Mouse (Mus musculus): ENCODE results near the gene Pdia4. TPM values are rescaled to one million over a fixed set of nuclear protein-coding genes. Genes with fewer than 3 reads are reported as not detected.
A peak's percentile ranks its signal among the peaks of the same experiment; 100 is the strongest.
"Not testable (repeated sequence)": the region's sequence is repeated elsewhere in the genome, so short reads cannot be mapped to it uniquely, and the experiment has no call there.

The Pdia4 gene
- polyA plus RNA-seq, 1 experiment from 2014 or later = 265 TPM

DNA sequence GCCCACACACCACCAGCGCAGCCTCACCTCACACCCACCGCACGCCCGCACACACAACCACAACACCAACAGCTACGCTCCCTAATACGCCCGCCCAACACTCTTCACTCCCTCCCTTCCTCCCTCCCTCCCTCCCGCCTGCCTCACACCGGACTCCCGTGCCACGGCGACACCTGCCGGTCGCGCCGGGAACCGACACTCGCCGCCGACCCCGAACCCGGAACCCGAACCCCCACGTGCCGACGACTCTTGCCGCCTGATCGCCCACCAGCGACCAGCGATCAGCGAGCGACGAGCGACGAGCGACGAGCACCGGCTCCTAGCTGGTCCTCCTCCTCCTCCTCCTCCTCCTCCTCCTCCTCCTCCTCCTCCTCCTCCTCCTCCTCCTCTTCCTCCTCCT is 55.4 kb downstream of the Pdia4 start:
- not testable (repeated sequence) for H3K36me3 ChIP-seq; H3K4me1 ChIP-seq; ATAC-seq (ENCODE audit: insufficient number of reproducible peaks, low FRiP score, low TSS enrichment, low read depth); H3K27me3 ChIP-seq; H3K27ac ChIP-seq (replicated peaks); H3K9ac ChIP-seq; H3K9me3 ChIP-seq (replicated peaks)
- WGBS = 2% methylated on average over 21 of the region's 38 CpGs
- Histone ChIP-seq H3K4me3 (replicated peaks) (peak overlapping the region; percentile 25; the same call in 1 of the 2 replicates), H3K4me2 (replicated peaks) (0 out of 2 replicates have a peak overlapping the region, but pooled peaks have one; percentile 38)

DNA sequence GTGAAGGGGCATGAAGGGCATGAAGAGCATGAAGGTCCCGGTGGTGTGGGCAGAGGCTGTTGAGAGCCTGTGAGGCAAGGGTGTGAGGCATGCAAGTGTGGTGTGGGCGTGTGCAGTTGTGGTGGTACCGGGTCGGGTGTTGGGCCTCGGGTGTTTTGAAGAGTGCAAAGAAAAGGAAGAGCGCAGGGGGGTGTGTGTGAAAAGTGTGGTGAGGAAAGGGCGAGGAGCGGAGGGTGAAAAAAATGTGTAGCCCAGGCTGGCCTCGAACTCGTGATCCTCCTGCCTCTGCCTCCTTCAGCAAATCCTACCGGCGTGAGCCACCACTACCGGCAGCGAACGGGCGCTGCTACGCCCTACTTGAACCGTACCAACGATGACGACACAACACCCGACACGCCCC is 55.8 kb downstream of the Pdia4 start:
- H3K9me3 ChIP-seq (replicated peaks); H3K27me3 ChIP-seq; H3K9ac ChIP-seq; ATAC-seq (ENCODE audit: insufficient number of reproducible peaks, low FRiP score, low TSS enrichment, low read depth); H3K4me1 ChIP-seq; H3K27ac ChIP-seq (replicated peaks); H3K4me2 ChIP-seq (replicated peaks); H3K36me3 ChIP-seq; H3K4me3 ChIP-seq (replicated peaks): not testable (repeated sequence)
- WGBS = 7% methylated on average over 12 of the region's 22 CpGs

DNA sequence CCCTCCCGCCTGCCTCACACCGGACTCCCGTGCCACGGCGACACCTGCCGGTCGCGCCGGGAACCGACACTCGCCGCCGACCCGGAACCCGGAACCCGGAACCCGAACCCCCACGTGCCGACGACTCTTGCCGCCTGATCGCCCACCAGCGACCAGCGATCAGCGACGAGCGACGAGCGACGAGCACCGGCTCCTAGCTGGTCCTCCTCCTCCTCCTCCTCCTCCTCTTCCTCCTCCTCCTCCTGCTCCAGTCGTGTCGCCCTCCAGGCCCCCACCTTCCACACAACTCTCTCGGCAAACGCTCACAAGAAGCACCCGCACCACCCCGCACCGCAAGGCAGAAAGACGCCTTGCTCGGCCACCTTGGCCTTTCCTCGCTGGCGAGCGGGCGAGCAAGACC is 60.1 kb downstream of the Pdia4 start:
- not testable (repeated sequence) for H3K36me3 ChIP-seq; H3K4me3 ChIP-seq (replicated peaks); ATAC-seq (ENCODE audit: insufficient number of reproducible peaks, low FRiP score, low TSS enrichment, low read depth); H3K27me3 ChIP-seq; H3K9me3 ChIP-seq (replicated peaks); H3K9ac ChIP-seq; H3K27ac ChIP-seq (replicated peaks); H3K4me1 ChIP-seq; H3K4me2 ChIP-seq (replicated peaks)
- under 1% methylated on average over 15 of the region's 44 CpGs for WGBS

DNA sequence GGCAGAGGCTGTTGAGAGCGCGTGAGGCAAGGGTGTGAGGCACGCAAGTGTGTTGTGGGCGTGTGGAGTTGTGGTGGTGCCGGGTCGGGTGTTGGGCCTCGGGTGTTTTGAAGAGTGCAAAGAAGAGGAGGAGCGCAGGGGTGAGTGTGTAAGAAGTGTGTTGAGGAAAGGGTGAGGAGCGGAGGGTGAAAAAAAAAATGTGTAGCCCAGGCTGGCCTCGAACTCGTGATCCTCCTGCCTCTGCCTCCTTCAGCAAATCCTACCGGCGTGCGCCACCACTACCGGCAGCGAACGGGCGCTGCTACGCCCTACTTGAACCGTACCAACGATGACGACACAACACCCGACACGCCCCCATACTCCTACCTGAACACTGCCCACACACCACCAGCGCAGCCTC is 64.9 kb downstream of the Pdia4 start:
- 5% methylated on average over 13 of the region's 25 CpGs for WGBS
- ATAC-seq (ENCODE audit: insufficient number of reproducible peaks, low FRiP score, low TSS enrichment, low read depth) = not testable (repeated sequence)

DNA sequence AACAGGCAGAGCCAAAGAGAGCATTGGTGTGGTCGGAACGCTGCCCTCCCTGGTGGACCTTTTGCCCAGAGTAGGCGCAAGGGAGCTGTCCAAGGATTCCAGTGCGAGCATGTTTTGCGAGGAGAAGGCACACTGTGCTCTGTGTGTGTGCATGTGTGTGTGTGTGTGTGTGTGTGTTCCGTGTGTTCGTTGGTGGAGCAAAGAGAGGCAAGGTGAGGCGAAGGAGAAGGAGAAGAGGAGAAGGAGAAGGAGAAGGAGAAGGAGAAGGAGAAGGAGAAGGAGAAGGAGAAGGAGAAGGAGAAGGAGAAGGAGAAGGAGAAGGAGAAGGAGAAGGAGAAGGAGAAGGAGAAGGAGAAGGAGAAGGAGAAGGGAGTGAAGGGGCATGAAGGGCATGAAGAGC is 65.3 kb downstream of the Pdia4 start:
- H3K4me3 ChIP-seq (replicated peaks); H3K36me3 ChIP-seq; H3K4me1 ChIP-seq; ATAC-seq (ENCODE audit: insufficient number of reproducible peaks, low FRiP score, low TSS enrichment, low read depth); H3K27me3 ChIP-seq; H3K4me2 ChIP-seq (replicated peaks); H3K9me3 ChIP-seq (replicated peaks); H3K27ac ChIP-seq (replicated peaks); H3K9ac ChIP-seq: not testable (repeated sequence)
- 79% methylated on average over 6 of the region's 8 CpGs for WGBS

More for the DNA sequence above, 64.9 kb downstream of the Pdia4 start:
- not testable (repeated sequence) for H3K36me3 ChIP-seq; H3K27me3 ChIP-seq; H3K27ac ChIP-seq (replicated peaks); H3K4me1 ChIP-seq; H3K9me3 ChIP-seq (replicated peaks); H3K9ac ChIP-seq
- Histone ChIP-seq H3K4me3 (replicated peaks) (peak overlapping the region; percentile 22), H3K4me2 (replicated peaks) (peak overlapping the region; percentile 37; the same call in 1 of the 2 replicates)

MicroRNA genes within 50 kb of the gene (microRNA counts, 519-probe panel; counts per million panel counts)
- microRNA mmu-miR-704 = not detected

Small RNA genes lying within 50 kb of the gene (microRNA-seq; reads per million reads assigned to microRNA genes)
- gene Mir704 (ENCODE audit: borderline number of aligned reads) = not detected

Other genes starting within 250 kb of the Pdia4 start
- 79.1 and 85.4 TPM in 2 replicates for gene Ezh2, start 218.1 kb downstream of the Pdia4 start, polyA plus RNA-seq (2015; fragmentation: Nextera tagmentation; extraction: Ambion mirVana)
- 3.5 and 4.1 TPM in 2 replicates for gene Zfp786, start 17.4 kb upstream of the Pdia4 start, polyA plus RNA-seq (2015; fragmentation: Nextera tagmentation; extraction: Ambion mirVana)
- gene Zfp398, start 22.2 kb upstream of the Pdia4 start, polyA plus RNA-seq (2015; fragmentation: Nextera tagmentation; extraction: Ambion mirVana) = 11.5 and 11.9 TPM in 2 replicates
- gene Zfp282, start 63.8 kb upstream of the Pdia4 start, polyA plus RNA-seq (2015; fragmentation: Nextera tagmentation; extraction: Ambion mirVana) = 24.8 and 25.0 TPM in 2 replicates
- 18.4 and 18.7 TPM in 2 replicates for gene Zfp212, start 107.0 kb upstream of the Pdia4 start, polyA plus RNA-seq (2015; fragmentation: Nextera tagmentation; extraction: Ambion mirVana)
- gene Zfp956, start 140.0 kb upstream of the Pdia4 start, polyA plus RNA-seq (2015; fragmentation: Nextera tagmentation; extraction: Ambion mirVana) = 11.6 and 13.2 TPM in 2 replicates
- gene Zfp777, start 235.5 kb upstream of the Pdia4 start, polyA plus RNA-seq (2015; fragmentation: Nextera tagmentation; extraction: Ambion mirVana) = 7.3 and 8.3 TPM in 2 replicates